Mouse (Mus musculus) gastrocnemius, postnatal 14 days (tissue): ENCODE data around the gene Gm42742. TPM values are rescaled to one million over a fixed set of nuclear protein-coding genes. Genes with fewer than 3 reads are reported as not detected.

Experiments
- DNase-seq: peaks from one replicate; pipeline ENCODE4 v3.0.0; 2021; ENCODE audit warnings: mixed read lengths
- intact Hi-C: fragments of 180-260 bp; cut with DNase I; formaldehyde crosslinking; loops from one replicate; pipeline ENCODE4 v1.15.1; 2025; ENCODE audit warnings: low total_unique reads
- microRNA-seq, 2 experiments: library from miRNA; unstranded; fragments of <30 nt; microRNA quantifications; one replicate each; pipeline ENCODE4 v1.2.0; 2021
- total RNA-seq, 2 experiments: library from RNA; stranded (reverse); gene quantifications; 2 replicates each; pipeline ENCODE4 v1.2.3; 2021

The Gm42742 gene
- total RNA-seq, 2 experiments from 2014 or later, result 11.1 to 11.6 TPM

DNA sequence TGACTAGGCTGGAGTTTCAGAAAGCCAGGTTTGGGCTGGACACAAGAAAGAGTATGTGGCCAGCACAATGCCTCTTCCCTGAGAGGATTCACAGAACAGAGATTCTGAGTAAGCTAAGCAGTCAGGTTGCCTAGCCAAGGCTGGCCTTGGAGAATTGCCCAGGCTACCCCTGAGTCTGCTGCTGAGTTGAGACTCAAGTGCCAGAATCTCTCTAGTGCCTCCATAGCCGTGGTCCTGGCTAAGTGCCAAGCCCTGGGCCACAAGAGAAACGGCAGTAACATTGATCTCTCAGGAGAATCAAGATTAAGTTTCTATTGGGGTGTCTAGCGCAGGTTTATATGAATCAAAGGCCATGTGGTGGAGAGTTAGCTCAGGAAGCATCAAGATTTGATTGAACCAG lies 55.3 kb downstream of the Gm42742 start:
- intact Hi-C loops, result no loop called here
- no peak for DNase-seq

Small RNAs within 50 kb of the gene (microRNA-seq; reads per million reads assigned to microRNA genes)
- 0 reads per million in 2 experiments for gene Gm44343

Other genes starting within 250 kb of the Gm42742 start
- gene Ypel3, start 244.1 kb downstream of the Gm42742 start, total RNA-seq, result 10 to 100 TPM; 52.4 to 64.9 TPM
- gene Tbx6, start 239.6 kb downstream of the Gm42742 start, total RNA-seq, result under 1 TPM; 0.31 to 0.55 TPM
- gene Ppp4c, start 228.6 kb downstream of the Gm42742 start, total RNA-seq, result 10 to 100 TPM; 28.0 to 33.6 TPM
- gene Fam57b, start 223.4 kb downstream of the Gm42742 start, total RNA-seq, result 10 to 100 TPM; 12.5 to 14.2 TPM
- gene 4930451I11Rik, start 189.5 kb downstream of the Gm42742 start, total RNA-seq, result not detected
- gene Doc2a, start 173.7 kb downstream of the Gm42742 start, total RNA-seq, result not detected
- gene Hirip3, start 159.1 kb downstream of the Gm42742 start, total RNA-seq, result 1 to 10 TPM; 6.1 to 8.5 TPM
- 10 to 100 TPM; 13.7 to 14.1 TPM for gene Ino80e, start 158.7 kb downstream of the Gm42742 start, total RNA-seq
- gene Taok2, start 136.4 kb downstream of the Gm42742 start, total RNA-seq, result 10 to 100 TPM; 33.1 to 33.5 TPM
- 10 to 100 TPM; 11.9 to 13.1 TPM for gene Tmem219, start 98.2 kb downstream of the Gm42742 start, total RNA-seq
- 1 to 10 TPM; 2.5 to 3.2 TPM for gene Kctd13, start 92.2 kb downstream of the Gm42742 start, total RNA-seq
- gene Asphd1, start 71.5 kb downstream of the Gm42742 start, total RNA-seq, result not detected
- 1 to 10 TPM; 7.3 to 7.5 TPM for gene Sez6l2, start 70.5 kb downstream of the Gm42742 start, total RNA-seq
- gene Cdipt, start 45.2 kb downstream of the Gm42742 start, total RNA-seq, result 10 to 100 TPM; 34.9 to 38.5 TPM
- gene Cdiptos, start 45.0 kb downstream of the Gm42742 start, total RNA-seq, result under 1 TPM; 0.59 to 0.78 TPM
- 10 to 100 TPM; 19.5 to 27.1 TPM for gene Mvp, start 6.5 kb downstream of the Gm42742 start, total RNA-seq
- under 1 TPM in 1 of 2 experiments, not detected in 1; 0.97 TPM for gene Pagr1b, start 4.6 kb downstream of the Gm42742 start, total RNA-seq
- gene Pagr1a, start 3.7 kb downstream of the Gm42742 start, total RNA-seq, result 10 to 100 TPM in 1 of 2 experiments, 1 to 10 TPM in 1; 8.6 to 15.3 TPM
- gene Prrt2, start 114 bp upstream of the Gm42742 start, total RNA-seq, result 1 to 10 TPM; 1.6 TPM
- gene Maz, start 5.9 kb upstream of the Gm42742 start, total RNA-seq, result 10 to 100 TPM; 53.6 to 58.2 TPM
- gene Kif22, start 21.4 kb upstream of the Gm42742 start, total RNA-seq, result 1 to 10 TPM; 5.1 to 6.0 TPM
- not detected for gene Zg16, start 66.2 kb upstream of the Gm42742 start, total RNA-seq
- under 1 TPM; 0.95 to 0.96 TPM for gene AI467606, start 70.3 kb upstream of the Gm42742 start, total RNA-seq
- gene Qprt, start 101.1 kb upstream of the Gm42742 start, total RNA-seq, result 1 to 10 TPM in 1 of 2 experiments, under 1 TPM in 1; 0.97 to 1.4 TPM
- gene Spn, start 116.7 kb upstream of the Gm42742 start, total RNA-seq, result under 1 TPM; 0.24 to 0.27 TPM
- 10 to 100 TPM; 30.0 to 32.0 TPM for gene Cd2bp2, start 175.0 kb upstream of the Gm42742 start, total RNA-seq
- 10 to 100 TPM; 32.1 to 32.9 TPM for gene Tbc1d10b, start 187.4 kb upstream of the Gm42742 start, total RNA-seq
- gene Mylpf, start 187.8 kb upstream of the Gm42742 start, total RNA-seq, result over 10,000 TPM; 57,620 to 58,231 TPM
- gene Zfp553, start 212.0 kb upstream of the Gm42742 start, total RNA-seq, result 1 to 10 TPM; 4.2 to 5.4 TPM
- 1 to 10 TPM; 4.2 to 5.0 TPM for gene Sept1, start 212.0 kb upstream of the Gm42742 start, total RNA-seq
- 10 to 100 TPM; 18.0 to 21.6 TPM for gene Zfp771, start 223.2 kb upstream of the Gm42742 start, total RNA-seq
- 10 to 100 TPM; 24.7 to 27.0 TPM for gene Dctpp1, start 239.6 kb upstream of the Gm42742 start, total RNA-seq